Mouse (Mus musculus): ENCODE data around the gene Rpp14.
"Not testable (repeated sequence)": the region's sequence is repeated elsewhere in the genome, so short reads cannot be mapped to it uniquely, and the experiment has no call there.

Rpp14 gene

DNA sequence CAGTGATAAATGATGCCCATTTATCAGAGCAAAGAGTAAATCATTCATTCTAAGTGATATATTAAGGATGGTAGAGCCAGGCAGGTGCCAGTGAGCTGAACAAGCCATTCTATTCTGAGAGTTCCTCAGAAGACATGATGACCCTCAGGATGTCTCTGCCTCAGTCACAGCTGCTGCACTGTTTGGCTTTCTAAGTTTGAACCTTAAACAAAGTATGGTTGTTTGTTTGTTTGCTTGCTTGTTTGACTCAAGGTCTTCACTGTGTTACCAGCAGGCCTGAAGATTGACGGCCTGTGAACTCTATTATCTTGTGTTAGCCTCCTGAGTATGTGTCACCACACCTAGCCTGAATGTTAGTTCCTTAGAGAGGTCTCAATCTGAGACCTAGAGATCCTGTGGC, 34.6 kb downstream of the Rpp14 start:
- no peak for DNase-seq (ENCODE audit: low spot score)

DNA sequence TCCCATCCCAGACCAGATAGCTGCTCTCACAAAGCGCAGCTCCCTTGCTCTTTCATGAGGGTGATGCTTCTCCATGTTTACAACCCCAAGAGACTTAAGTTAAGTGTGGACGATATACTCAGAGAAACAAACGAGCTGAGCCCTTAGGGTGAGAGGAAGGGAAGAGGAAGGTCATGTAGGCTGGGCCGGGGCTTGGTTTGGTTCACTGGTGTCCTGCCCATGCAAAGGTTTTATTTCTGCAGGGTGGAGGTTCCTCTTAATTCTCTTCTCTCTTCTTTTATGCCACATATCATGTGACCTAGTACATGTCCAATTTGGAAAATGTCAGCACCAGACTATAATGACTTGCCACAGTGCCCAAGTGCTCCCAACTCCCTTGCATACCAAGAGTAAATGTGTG, 35.6 kb downstream of the Rpp14 start:
- DNase-seq (ENCODE audit: low spot score), result no peak

DNA sequence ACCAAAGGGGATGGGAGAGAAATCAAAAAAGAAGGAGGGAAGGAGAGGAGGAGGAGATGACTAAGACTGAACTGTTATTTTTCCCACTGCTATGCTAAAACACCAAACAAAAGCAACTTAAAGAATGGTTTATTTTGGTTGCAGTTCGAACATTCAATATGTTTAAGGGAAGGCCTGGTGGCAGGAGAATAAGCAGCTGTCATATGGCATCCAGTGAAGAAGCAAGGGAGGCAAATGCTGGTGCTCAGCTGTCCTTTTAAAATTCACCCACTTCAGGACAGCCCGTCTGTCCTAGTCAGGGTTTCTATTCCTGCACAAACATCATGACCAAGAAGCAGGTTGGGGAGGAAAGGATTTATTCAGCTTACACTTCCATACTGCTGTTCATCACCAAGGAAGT, 37.2 kb downstream of the Rpp14 start:
- no peak for DNase-seq (ENCODE audit: low spot score)

DNA sequence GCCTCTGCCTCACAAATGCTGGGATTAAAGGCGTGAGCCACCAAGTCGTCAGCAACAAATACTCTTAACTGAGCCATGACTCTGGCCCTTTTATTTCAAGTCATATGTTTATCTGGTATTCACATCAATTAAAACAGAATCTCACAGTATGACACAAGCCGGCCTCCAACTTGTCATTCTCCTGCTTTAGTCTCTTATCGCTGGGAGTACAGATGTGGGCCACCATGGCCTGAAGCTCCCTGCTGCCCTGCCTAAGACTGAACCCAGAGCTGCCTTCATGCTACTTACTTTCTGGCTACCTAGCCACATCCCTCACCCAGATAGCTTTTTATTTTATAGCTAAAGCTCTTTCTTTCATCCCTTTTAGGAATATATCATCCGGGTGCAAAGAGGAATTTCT, 39.3 kb downstream of the Rpp14 start:
- no peak for DNase-seq (ENCODE audit: low spot score)

DNA sequence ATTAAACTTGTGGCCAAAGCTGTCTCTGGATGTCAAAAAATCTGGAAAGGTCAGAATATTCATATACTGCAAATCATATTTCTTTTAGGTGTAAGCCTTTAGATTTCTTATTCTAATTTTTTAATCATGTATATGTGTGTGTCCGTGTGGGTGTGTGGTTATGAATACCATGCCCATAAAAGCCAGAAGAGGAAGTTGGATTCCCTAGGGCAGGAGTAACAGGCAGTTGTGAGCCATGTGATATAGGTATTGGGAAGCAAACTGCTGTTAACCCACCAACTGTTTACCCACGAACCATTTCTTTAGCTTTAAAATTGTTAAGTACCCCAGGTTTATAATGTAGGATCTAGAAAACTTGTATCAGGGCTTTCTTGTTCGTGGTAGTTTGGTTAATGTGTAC, 39.7 kb downstream of the Rpp14 start:
- no peak for DNase-seq (ENCODE audit: low spot score)

DNA sequence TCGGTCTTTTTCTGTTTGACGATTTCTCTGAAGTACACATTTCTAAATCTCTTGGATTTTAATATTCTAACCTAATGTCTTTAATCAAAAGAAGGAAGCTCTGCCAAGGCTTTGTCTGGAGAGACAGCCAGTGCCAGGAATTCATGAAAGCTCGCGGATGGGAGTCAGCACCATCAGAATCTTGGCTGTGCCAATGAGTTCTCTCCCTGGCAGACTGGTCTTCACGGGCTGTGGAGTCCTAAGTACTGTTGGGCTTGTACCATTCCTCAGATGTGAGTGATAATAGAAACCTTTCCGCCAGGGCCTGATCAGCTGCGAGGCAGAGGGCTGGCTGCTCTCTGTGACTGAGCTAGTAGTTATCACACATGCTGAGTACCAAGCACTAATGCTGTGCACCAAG, 43.0 kb downstream of the Rpp14 start:
- DNase-seq (ENCODE audit: low spot score), result no peak

DNA sequence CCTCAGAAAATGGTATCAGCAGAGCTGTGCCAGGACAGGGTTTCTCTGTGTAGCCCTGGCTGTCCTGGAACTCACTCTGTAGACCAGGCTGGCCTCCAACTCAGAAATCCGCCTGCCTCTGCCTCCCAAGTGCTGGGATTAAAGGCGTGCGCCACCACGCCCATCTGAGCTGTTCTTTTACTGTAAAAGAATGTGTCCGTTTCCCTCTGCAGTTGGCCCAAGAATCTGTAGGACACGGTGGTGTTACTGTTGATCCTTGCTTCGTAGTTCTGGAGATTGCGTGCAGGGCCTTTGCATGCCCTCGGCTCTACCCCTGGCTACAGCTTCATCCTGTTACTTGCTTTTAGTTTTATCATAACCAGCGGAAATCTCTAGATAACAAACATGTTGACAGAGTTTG, 43.4 kb downstream of the Rpp14 start:
- not testable (repeated sequence) for DNase-seq (ENCODE audit: low spot score)

DNA sequence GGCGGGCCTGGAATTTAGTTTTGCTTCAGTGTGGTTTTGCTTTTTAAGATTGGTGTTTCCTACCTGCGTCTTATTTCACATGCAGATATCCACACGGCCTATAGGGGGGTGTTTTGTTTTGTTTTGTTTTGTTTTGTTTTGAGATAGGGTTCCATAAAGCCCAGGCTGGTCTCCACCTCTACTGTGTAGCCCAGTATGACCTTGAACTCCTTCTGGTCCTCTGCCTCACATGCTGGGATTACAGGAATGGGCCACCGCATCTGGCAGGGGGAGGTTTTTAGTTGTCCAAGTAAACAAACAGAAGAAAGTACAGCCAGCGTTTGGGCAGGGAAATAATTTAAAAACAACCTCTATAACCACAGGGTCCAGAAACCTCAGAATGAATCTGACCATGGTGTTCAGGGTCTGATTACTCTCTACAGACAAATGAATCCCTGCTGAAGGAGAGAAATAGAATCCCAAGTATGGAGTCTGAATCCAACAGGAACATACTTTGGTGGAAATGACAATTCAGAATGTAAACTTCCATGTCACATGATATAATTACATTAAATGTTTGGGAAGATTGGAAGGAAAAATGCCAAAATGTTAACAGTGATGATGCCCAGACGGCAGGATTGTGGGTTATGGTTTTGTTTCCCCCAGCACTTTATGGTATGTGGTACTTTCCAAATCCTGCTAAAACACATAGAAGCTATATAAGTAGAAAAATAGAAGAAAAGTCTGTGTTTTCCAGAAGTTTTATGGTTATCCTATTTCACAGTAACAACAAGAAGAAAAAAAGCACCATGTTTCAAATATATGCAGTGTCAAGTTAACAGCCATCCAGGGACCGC, 44.1 kb downstream of the Rpp14 start:
- DNase-seq (ENCODE audit: low spot score), result no peak

DNA sequence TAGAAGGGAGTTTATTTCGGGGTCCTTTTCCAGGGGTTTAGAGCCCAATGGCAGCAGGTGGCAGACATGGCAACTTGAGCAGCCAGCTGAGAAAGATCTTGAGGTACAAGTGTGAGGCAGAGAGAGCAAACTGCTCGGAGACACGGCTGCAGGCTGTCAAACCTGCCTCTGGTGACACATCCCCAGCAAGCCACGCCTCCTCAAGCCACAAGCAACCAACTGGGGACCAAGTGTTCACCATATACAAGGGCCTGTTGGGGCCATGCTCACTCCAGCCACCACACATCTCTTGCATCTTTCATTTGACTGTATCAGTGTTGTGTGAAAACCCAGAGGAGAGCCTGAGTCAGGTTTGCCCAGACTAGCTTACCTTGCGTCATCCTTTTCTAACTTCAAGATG, 47.8 kb downstream of the Rpp14 start:
- DNase-seq (ENCODE audit: low spot score), result no peak

DNA sequence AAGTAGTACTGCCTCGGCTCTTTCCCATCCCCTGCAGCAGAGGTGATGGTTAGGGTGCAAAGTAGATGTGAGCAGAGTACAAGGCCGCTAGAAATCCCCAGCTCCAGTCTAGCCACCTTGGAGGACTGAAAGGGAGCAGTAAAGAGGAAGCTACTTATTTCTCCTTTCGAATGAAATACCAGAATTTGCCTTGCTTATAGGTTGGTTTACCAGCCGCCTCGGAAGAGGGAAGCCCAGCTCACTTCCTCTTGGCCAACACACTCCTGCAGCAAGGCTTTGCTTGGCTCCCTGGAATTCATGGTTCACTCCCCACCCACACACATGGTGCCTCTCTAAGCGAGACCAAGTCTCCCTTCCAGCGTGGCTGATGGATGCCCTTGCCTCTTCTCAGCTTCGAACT, 52.6 kb downstream of the Rpp14 start:
- no peak for DNase-seq (ENCODE audit: low spot score)

DNA sequence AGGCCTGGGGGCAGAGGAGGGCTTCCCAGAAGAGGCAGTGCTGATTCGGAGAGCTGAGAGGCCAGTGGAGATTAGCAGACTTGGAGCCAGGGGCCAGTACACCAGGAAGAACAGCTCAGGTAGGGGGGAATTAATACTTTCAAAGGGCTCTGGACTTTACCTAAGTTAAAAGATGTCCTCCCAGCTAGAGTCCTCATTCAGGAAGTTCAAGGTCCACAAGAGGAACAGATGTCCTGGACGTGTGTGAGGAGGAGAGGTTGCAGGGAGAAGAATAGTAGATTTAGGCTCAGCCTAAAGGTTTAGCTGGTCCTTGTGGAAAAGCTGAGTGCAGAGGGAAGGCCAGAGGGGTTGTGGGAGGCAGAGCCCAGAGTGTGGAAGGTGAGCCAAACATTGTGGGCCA, 54.1 kb downstream of the Rpp14 start:
- DNase-seq (ENCODE audit: low spot score), result no peak

DNA sequence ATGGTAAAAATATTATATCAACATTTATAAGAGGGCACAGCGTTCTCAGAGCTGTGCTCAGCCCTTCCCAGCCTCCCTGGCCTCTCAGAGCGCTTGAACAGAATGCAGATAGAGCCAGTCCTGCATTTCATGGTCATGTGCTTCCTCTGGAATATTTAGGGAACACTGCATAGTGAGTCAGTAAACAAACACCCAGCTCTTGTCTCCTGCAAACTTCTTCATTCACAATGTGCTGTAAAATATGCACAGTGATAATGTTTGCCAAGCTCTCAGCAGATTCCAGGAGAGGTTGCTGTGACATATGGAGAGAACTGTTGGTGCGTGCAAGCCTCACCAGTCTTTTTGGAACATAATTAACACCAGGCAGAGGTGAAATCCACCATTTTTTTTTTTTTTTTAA, 55.0 kb downstream of the Rpp14 start:
- DNase-seq (ENCODE audit: low spot score), result no peak

DNA sequence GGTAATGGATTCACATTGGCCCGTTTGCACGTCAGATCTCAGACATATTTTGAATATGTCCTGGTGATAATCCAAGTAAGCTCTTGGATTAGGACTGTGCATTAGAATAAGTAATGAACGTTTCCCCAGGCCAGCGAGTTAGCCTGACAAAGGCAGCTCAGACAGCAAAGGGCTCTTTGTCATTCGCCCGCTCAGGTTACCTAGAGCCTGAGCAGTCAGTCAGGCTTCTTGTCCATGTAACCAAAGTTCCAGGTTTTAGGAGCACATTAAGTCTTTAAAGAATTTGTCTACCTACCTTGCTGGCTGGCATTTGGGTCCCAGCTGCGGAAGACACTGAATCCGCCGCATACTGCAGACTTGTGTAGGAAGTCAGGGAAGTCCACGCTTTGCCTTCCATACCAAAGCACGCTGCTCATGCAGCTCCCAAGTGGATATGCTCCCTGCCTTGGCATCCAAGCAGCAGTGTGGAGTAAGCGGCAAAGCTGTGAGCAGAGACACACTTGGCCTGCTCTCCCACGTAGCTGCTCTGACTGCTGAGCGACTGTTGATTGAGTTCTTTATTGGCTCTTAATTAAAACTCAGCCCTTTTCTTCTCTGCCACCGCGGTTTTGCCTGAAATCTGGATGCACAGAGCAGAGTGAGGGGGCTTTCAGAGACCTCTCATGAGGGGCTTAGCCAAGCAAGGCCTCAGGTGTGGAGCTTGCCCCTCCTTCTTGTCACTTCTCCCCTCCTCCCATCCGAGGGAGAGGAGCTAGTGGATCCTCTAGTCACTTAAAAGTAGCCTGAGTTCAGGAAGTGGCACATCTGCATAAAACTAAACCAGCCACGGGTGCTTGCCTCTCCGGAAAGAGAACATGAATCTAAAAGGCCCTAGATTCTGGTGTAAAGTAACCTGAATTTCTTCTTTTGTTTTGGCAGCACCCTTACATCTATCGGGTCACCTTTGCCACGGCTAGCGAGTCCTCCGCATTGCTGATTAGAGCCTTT, 59.9 kb downstream of the Rpp14 start:
- no peak for DNase-seq (ENCODE audit: low spot score)

DNA sequence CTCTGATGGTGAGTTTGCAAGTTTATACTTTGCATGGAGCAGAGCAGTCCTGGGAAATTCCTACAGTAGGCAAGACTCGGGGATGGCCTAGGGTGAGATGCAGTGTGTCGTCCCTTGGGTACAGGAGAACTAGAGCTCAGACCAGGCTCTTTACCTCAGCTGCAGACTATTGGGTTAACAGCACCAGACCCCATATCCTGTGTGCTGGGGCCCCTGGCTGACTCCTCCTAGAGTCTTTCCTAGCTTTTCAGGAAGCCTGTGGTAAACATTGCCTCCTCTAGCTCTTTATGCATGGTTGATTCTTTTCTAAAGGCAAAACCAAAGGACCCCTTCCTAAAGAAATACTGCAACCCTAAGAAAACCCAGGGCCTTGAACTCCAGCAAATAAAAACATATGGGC, 61.0 kb downstream of the Rpp14 start:
- DNase-seq (ENCODE audit: low spot score), result no peak

All from embryo, embryonic 10.5 days (tissue).